Mouse (Mus musculus): Measurements from ENCODE around the gene Slc25a12. TPM values are rescaled to one million over a fixed set of nuclear protein-coding genes. Genes with fewer than 3 reads are reported as not detected.

The Slc25a12 gene
- total and polyA plus RNA-seq, 2 experiments from 2014 or later, result 122 to 158 TPM

- WGBS, result 85% methylated on average over 5 of the region's 5 CpGs
- ATAC-seq, result no peak
Measured at GRCm38 (mm10) chr2:71340126-71340525, 27.4 kb downstream of the Slc25a12 start.

GRCm38 (mm10) chr2:71338145-71338796, 29.3 kb downstream of the Slc25a12 start:
- WGBS, result 85% methylated on average over 12 of the region's 12 CpGs
- H3K27ac ChIP-seq, result no peak overlapping the region
- DNase-seq (ENCODE audit: low spot score), result no peak
- H3K4me3 ChIP-seq (ENCODE audit: low read length), result no peak overlapping the region
- H3K4me2 ChIP-seq (ENCODE audit: low read depth, low read length), result no peak overlapping the region
- no peaks in the 10 kb centered on the region for H3K9me3 ChIP-seq (ENCODE audit: low read length)
- ATAC-seq, result no peak
- H3K4me1 ChIP-seq (ENCODE audit: insufficient read depth, low read length), result no peaks in the 10 kb centered on the region
- no peaks in the 10 kb centered on the region for H3K27me3 ChIP-seq (ENCODE audit: insufficient read depth, low read length)
- no peak for TF ChIP-seq CTCF (IDR thresholded peaks at IDR 0.05; ENCODE audit: low read depth)
- peaks cover 11% of the 10 kb centered on the region; the same call in 1 of the 2 replicates for H3K36me3 ChIP-seq (ENCODE audit: insufficient read depth, low read length)
- H3K9ac ChIP-seq (replicated peaks; ENCODE audit: low read length), result no peak overlapping the region

More at GRCm38 (mm10) chr2:71340126-71340525, 27.4 kb downstream of the Slc25a12 start:
- no peak overlapping the region for H3K4me2 ChIP-seq (ENCODE audit: low read depth, low read length)
- H3K27me3 ChIP-seq (ENCODE audit: insufficient read depth, low read length), result no peaks in the 10 kb centered on the region
- DNase-seq (ENCODE audit: low spot score), result no peak
- H3K36me3 ChIP-seq (ENCODE audit: insufficient read depth, low read length), result peaks cover 8% of the 10 kb centered on the region; the same call in 1 of the 2 replicates
- H3K4me3 ChIP-seq (ENCODE audit: low read length), result no peak overlapping the region
- H3K9me3 ChIP-seq (ENCODE audit: low read length), result no peaks in the 10 kb centered on the region
- no peak overlapping the region for H3K9ac ChIP-seq (replicated peaks; ENCODE audit: low read length)
- TF ChIP-seq CTCF (IDR thresholded peaks at IDR 0.05; ENCODE audit: low read depth), result no peak
- H3K4me1 ChIP-seq (ENCODE audit: insufficient read depth, low read length), result no peaks in the 10 kb centered on the region
- no peak overlapping the region for H3K27ac ChIP-seq

- no peak for ATAC-seq
- peaks cover 11% of the 10 kb centered on the region; the same call in 1 of the 2 replicates for H3K36me3 ChIP-seq (ENCODE audit: insufficient read depth, low read length)
- no peaks in the 10 kb centered on the region for H3K4me1 ChIP-seq (ENCODE audit: insufficient read depth, low read length)
- H3K4me3 ChIP-seq (ENCODE audit: low read length), result no peak overlapping the region
- DNase-seq (ENCODE audit: low spot score), result no peak
- no peaks in the 10 kb centered on the region for H3K9me3 ChIP-seq (ENCODE audit: low read length)
- no peak overlapping the region for H3K4me2 ChIP-seq (ENCODE audit: low read depth, low read length)
- no peaks in the 10 kb centered on the region for H3K27me3 ChIP-seq (ENCODE audit: insufficient read depth, low read length)
- no peak overlapping the region for H3K27ac ChIP-seq
- 93% methylated on average over 6 of the region's 6 CpGs for WGBS
- H3K9ac ChIP-seq (replicated peaks; ENCODE audit: low read length), result no peak overlapping the region
- TF ChIP-seq CTCF (IDR thresholded peaks at IDR 0.05; ENCODE audit: low read depth), result no peak
Measured at GRCm38 (mm10) chr2:71336631-71337030, 30.9 kb downstream of the Slc25a12 start.

GRCm38 (mm10) chr2:71336209-71336608, 31.3 kb downstream of the Slc25a12 start:
- H3K9me3 ChIP-seq (ENCODE audit: low read length), result no peaks in the 10 kb centered on the region
- no peak overlapping the region for H3K27ac ChIP-seq
- no peak overlapping the region for H3K4me3 ChIP-seq (ENCODE audit: low read length)
- no peaks in the 10 kb centered on the region for H3K4me1 ChIP-seq (ENCODE audit: insufficient read depth, low read length)
- no peak for TF ChIP-seq CTCF (IDR thresholded peaks at IDR 0.05; ENCODE audit: low read depth)
- peaks cover 13% of the 10 kb centered on the region; the same call in 1 of the 2 replicates for H3K36me3 ChIP-seq (ENCODE audit: insufficient read depth, low read length)
- ATAC-seq (no peak), DNase-seq (ENCODE audit: low spot score) (no peak)
- H3K27me3 ChIP-seq (ENCODE audit: insufficient read depth, low read length), result no peaks in the 10 kb centered on the region
- 84% methylated on average over 5 of the region's 6 CpGs for WGBS
- no peak overlapping the region for H3K4me2 ChIP-seq (ENCODE audit: low read depth, low read length)
- H3K9ac ChIP-seq (replicated peaks; ENCODE audit: low read length), result no peak overlapping the region

GRCm38 (mm10) chr2:71333986-71334822, 33.3 kb downstream of the Slc25a12 start:
- TF ChIP-seq CTCF (IDR thresholded peaks at IDR 0.05; ENCODE audit: low read depth), result no peak
- 91% methylated on average over 22 of the region's 22 CpGs for WGBS
- Histone ChIP-seq H3K27ac (no peak overlapping the region), H3K4me1 (ENCODE audit: insufficient read depth, low read length) (no peaks in the 10 kb centered on the region), H3K9me3 (ENCODE audit: low read length) (no peaks in the 10 kb centered on the region), H3K4me2 (ENCODE audit: low read depth, low read length) (no peak overlapping the region), H3K4me3 (ENCODE audit: low read length) (no peak overlapping the region), H3K36me3 (ENCODE audit: insufficient read depth, low read length) (peaks cover 17% of the 10 kb centered on the region), H3K27me3 (ENCODE audit: insufficient read depth, low read length) (no peaks in the 10 kb centered on the region), H3K9ac (replicated peaks; ENCODE audit: low read length) (no peak overlapping the region)
- ATAC-seq (no peak), DNase-seq (ENCODE audit: low spot score) (no peak)

GRCm38 (mm10) chr2:71329761-71330160, 37.8 kb downstream of the Slc25a12 start:
- H3K27ac ChIP-seq, result no peak overlapping the region
- peaks cover 22% of the 10 kb centered on the region for H3K36me3 ChIP-seq (ENCODE audit: insufficient read depth, low read length)
- H3K27me3 ChIP-seq (ENCODE audit: insufficient read depth, low read length), result no peaks in the 10 kb centered on the region
- DNase-seq (ENCODE audit: low spot score) (peak; percentile 51), ATAC-seq (no peak)
- no peaks in the 10 kb centered on the region for H3K9me3 ChIP-seq (ENCODE audit: low read length)
- H3K4me2 ChIP-seq (ENCODE audit: low read depth, low read length), result no peak overlapping the region
- H3K4me1 ChIP-seq (ENCODE audit: insufficient read depth, low read length), result no peaks in the 10 kb centered on the region
- no peak overlapping the region for H3K9ac ChIP-seq (replicated peaks; ENCODE audit: low read length)
- TF ChIP-seq CTCF (IDR thresholded peaks at IDR 0.05; ENCODE audit: low read depth), result no peak
- 74% methylated on average over 3 of the region's 3 CpGs for WGBS
- H3K4me3 ChIP-seq (ENCODE audit: low read length), result no peak overlapping the region
